Mouse (Mus musculus) kidney, adult 2 months (tissue): Measurements from ENCODE around the gene Rpp30. TPM values are rescaled to one million over a fixed set of nuclear protein-coding genes. Genes with fewer than 3 reads are reported as not detected.

ENCODE experiments used
- DNase-seq: peaks from one replicate; pipeline ENCODE4 v3.0.0; 2021
- H3K27ac ChIP-seq: fragments of 200-500 bp; 2 replicates; pipeline ENCODE4 v1.5.1; 2012; ENCODE audit warnings: low read depth, low read length, control low read depth, inconsistent platforms; ENCODE audit not compliant: insufficient read depth
- H3K27me3 ChIP-seq: fragments of 200-500 bp; replicated peaks from 2 replicates; pipeline ENCODE4 v1.6.1; 2012; ENCODE audit warnings: mild to moderate bottlenecking, moderate library complexity, low read length, inconsistent platforms; ENCODE audit not compliant: control insufficient read depth, insufficient read depth
- H3K36me3 ChIP-seq: fragments of 200-500 bp; 2 replicates; pipeline ENCODE4 v1.6.1; 2012; ENCODE audit warnings: mild to moderate bottlenecking, moderate library complexity, low read length, inconsistent platforms; ENCODE audit not compliant: control insufficient read depth, insufficient read depth
- H3K4me1 ChIP-seq: fragments of 200-500 bp; 2 replicates; pipeline ENCODE4 v1.6.1; 2011; ENCODE audit warnings: low read length; ENCODE audit not compliant: control insufficient read depth, insufficient read depth
- H3K4me3 ChIP-seq: fragments of 200-500 bp; 2 replicates; pipeline ENCODE4 v1.5.1; 2011; ENCODE audit warnings: mild to moderate bottlenecking, low read depth, low read length, control low read depth; ENCODE audit not compliant: insufficient read depth
- CTCF ChIP-seq: fragments of 200-500 bp; conservative IDR thresholded peaks from 2 replicates; pipeline ENCODE4 v1.5.1; 2011; ENCODE audit warnings: low read depth, mild to moderate bottlenecking, control low read depth, low read length, moderate library complexity, mixed read lengths; ENCODE audit not compliant: insufficient read depth, insufficient read length
- POLR2A ChIP-seq: fragments of 200-500 bp; IDR thresholded peaks from one replicate; pipeline ENCODE4 v1.6.1; 2011; ENCODE audit warnings: low read depth, low read length, control low read depth
- WGBS: fragments of 180-500 bp; shearing (Covaris S2); methylation state at CpG from one replicate; pipeline ENCODE4 v1.1.7; 2018; 5-methylcytosine and 5-hydroxymethylcytosine counted together
- polyA plus RNA-seq: library from polyadenylated mRNA; depleted of rRNA; stranded (reverse); fragments of >200 nt; gene quantifications from 2 replicates; pipeline ENCODE4 v1.2.3, GENCODE M21; 2012

Rpp30 gene
- polyA plus RNA-seq, 1 experiment = 3.8 TPM

GRCm38 (mm10) chr19:36111054-36111895 lies 27.8 kb downstream of the Rpp30 start:
- H3K4me3 ChIP-seq = no peak overlapping the region
- no peaks in the 10 kb centered on the region for H3K36me3 ChIP-seq
- H3K4me1 ChIP-seq = no peaks in the 10 kb centered on the region
- TF ChIP-seq CTCF = no peak
- TF ChIP-seq POLR2A = no peak
- 33% methylated on average over 7 of the region's 7 CpGs for WGBS
- no peak overlapping the region for H3K27ac ChIP-seq
- DNase-seq = peak; percentile 36
- H3K27me3 ChIP-seq = no peaks in the 10 kb centered on the region

GRCm38 (mm10) chr19:36112007-36112406 lies 28.5 kb downstream of the Rpp30 start:
- Histone ChIP-seq H3K27ac (no peak overlapping the region), H3K4me1 (no peaks in the 10 kb centered on the region), H3K27me3 (no peaks in the 10 kb centered on the region), H3K4me3 (no peak overlapping the region), H3K36me3 (no peaks in the 10 kb centered on the region)
- no peak for DNase-seq
- TF ChIP-seq POLR2A = no peak
- no peak for TF ChIP-seq CTCF
- WGBS = 57% methylated on average over 17 of the region's 17 CpGs

GRCm38 (mm10) chr19:36116185-36116584 lies 32.7 kb downstream of the Rpp30 start:
- 87% methylated on average over 4 of the region's 4 CpGs for WGBS
- no peak for DNase-seq
- no peaks in the 10 kb centered on the region for H3K27me3 ChIP-seq
- no peak overlapping the region for H3K4me3 ChIP-seq
- no peaks in the 10 kb centered on the region for H3K4me1 ChIP-seq
- TF ChIP-seq POLR2A (no peak), CTCF (no peak)
- no peak overlapping the region for H3K27ac ChIP-seq
- no peaks in the 10 kb centered on the region for H3K36me3 ChIP-seq

GRCm38 (mm10) chr19:36119219-36119618 lies 35.7 kb downstream of the Rpp30 start:
- DNase-seq = no peak
- TF ChIP-seq POLR2A (no peak), CTCF (no peak)
- H3K27me3 ChIP-seq = no peaks in the 10 kb centered on the region
- H3K4me3 ChIP-seq = no peak overlapping the region
- no peaks in the 10 kb centered on the region for H3K4me1 ChIP-seq
- no peaks in the 10 kb centered on the region for H3K36me3 ChIP-seq
- WGBS = 82% methylated on average over 8 of the region's 8 CpGs
- H3K27ac ChIP-seq = no peak overlapping the region

GRCm38 (mm10) chr19:36119783-36120471 lies 36.4 kb downstream of the Rpp30 start, which contains the start of gene Ankrd1:
Ankrd1 (minus strand) TSS chr19:36120099.
- Histone ChIP-seq H3K36me3 (no peaks in the 10 kb centered on the region), H3K27me3 (no peaks in the 10 kb centered on the region), H3K4me3 (no peak within 1 kb of the TSS), H3K27ac (0 out of 2 replicates have a peak within 1 kb of the TSS, but pooled peaks have one; percentile 3), H3K4me1 (no peaks in the 10 kb centered on the region)
- WGBS = 46% methylated on average over 14 of the region's 14 CpGs
- DNase-seq = no peak
- TF ChIP-seq CTCF (no peak), POLR2A (no peak)

GRCm38 (mm10) chr19:36124203-36124602 lies 40.7 kb downstream of the Rpp30 start:
- Histone ChIP-seq H3K4me1 (no peaks in the 10 kb centered on the region), H3K27me3 (no peaks in the 10 kb centered on the region), H3K4me3 (no peak overlapping the region), H3K27ac (no peak overlapping the region), H3K36me3 (no peaks in the 10 kb centered on the region)
- 58% methylated on average over 1 of the region's 1 CpGs for WGBS
- TF ChIP-seq POLR2A (no peak), CTCF (no peak)
- DNase-seq = no peak

- Histone ChIP-seq H3K27ac (no peak overlapping the region), H3K4me1 (no peaks in the 10 kb centered on the region), H3K4me3 (no peak overlapping the region), H3K27me3 (no peaks in the 10 kb centered on the region), H3K36me3 (no peaks in the 10 kb centered on the region)
- 97% methylated on average over 3 of the region's 3 CpGs for WGBS
- TF ChIP-seq CTCF (no peak), POLR2A (no peak)
- DNase-seq = no peak
These were observed 44.9 kb downstream of the Rpp30 start for GRCm38 (mm10) chr19:36128440-36128839.
